Mouse (Mus musculus): ENCODE results near the gene Tmem243. TPM values are rescaled to one million over a fixed set of nuclear protein-coding genes. Genes with fewer than 3 reads are reported as not detected.
"Not testable (repeated sequence)": the region's sequence is repeated elsewhere in the genome, so short reads cannot be mapped to it uniquely, and the experiment has no call there.

Gene Tmem243
- polyA plus RNA-seq, 3 experiments from 2014 or later = 26.4 to 54.2 (median 46.2) TPM

- peak; percentile 74 for ATAC-seq
Measured at GRCm38 (mm10) chr5:9107296-9108089, 7.0 kb downstream of the Tmem243 start.

- ATAC-seq = no peak
Measured at GRCm38 (mm10) chr5:9108490-9108889, 8.0 kb downstream of the Tmem243 start.

- ATAC-seq = no peak
Measured at GRCm38 (mm10) chr5:9109582-9109981, 9.1 kb downstream of the Tmem243 start.

GRCm38 (mm10) chr5:9111285-9111684 lies 10.8 kb downstream of the Tmem243 start:
- no peak for ATAC-seq

GRCm38 (mm10) chr5:9111759-9112158 lies 11.3 kb downstream of the Tmem243 start:
- peak; percentile 78 for ATAC-seq

- no peak for ATAC-seq
Measured at GRCm38 (mm10) chr5:9114162-9114561, 13.7 kb downstream of the Tmem243 start.

- ATAC-seq = no peak
Measured at GRCm38 (mm10) chr5:9124134-9124533, 23.7 kb downstream of the Tmem243 start.

GRCm38 (mm10) chr5:9128566-9128965 lies 28.1 kb downstream of the Tmem243 start:
- peak; percentile 37 for ATAC-seq

- ATAC-seq = no peak
Measured at GRCm38 (mm10) chr5:9131786-9132185, 31.3 kb downstream of the Tmem243 start.

GRCm38 (mm10) chr5:9135588-9135987 lies 35.1 kb downstream of the Tmem243 start:
- no peak for ATAC-seq

- ATAC-seq = no peak
Measured at GRCm38 (mm10) chr5:9140724-9141123, 40.3 kb downstream of the Tmem243 start.

- ATAC-seq = peak; percentile 46
Measured at GRCm38 (mm10) chr5:9142376-9142775, 41.9 kb downstream of the Tmem243 start.

GRCm38 (mm10) chr5:9149273-9149850 lies 48.9 kb downstream of the Tmem243 start:
- ATAC-seq = no peak

GRCm38 (mm10) chr5:9156746-9157145 lies 56.3 kb downstream of the Tmem243 start:
- no peak for ATAC-seq

- ATAC-seq = no peak
Measured at GRCm38 (mm10) chr5:9157336-9157735, 56.9 kb downstream of the Tmem243 start.

- peak; percentile 27 for ATAC-seq
Measured at GRCm38 (mm10) chr5:9160831-9161455, 60.5 kb downstream of the Tmem243 start.

GRCm38 (mm10) chr5:9161456-9162041 lies 61.1 kb downstream of the Tmem243 start, which contains the start of gene Dmtf1:
Gene Dmtf1, minus strand, starts transcription at chr5:9161776.
- ATAC-seq = peak; percentile 89

- peak; percentile 9 for ATAC-seq
Measured at GRCm38 (mm10) chr5:9162088-9162487, 61.6 kb downstream of the Tmem243 start.

- ATAC-seq = no peak
Measured at GRCm38 (mm10) chr5:9163411-9163810, 62.9 kb downstream of the Tmem243 start.

- ATAC-seq = not testable (repeated sequence)
Measured at GRCm38 (mm10) chr5:9165151-9165550, 64.7 kb downstream of the Tmem243 start.

GRCm38 (mm10) chr5:9166366-9166765 lies 65.9 kb downstream of the Tmem243 start:
- ATAC-seq = no peak

GRCm38 (mm10) chr5:9169328-9170005 lies 69.0 kb downstream of the Tmem243 start:
- peak; percentile 46 for ATAC-seq

GRCm38 (mm10) chr5:9173295-9173694 lies 72.8 kb downstream of the Tmem243 start:
- ATAC-seq = no peak
